In genomic region chr8:120189440-120189839, GRCm38 (mm10) we compare ENCODE assay signal across 23 mouse cellular contexts. TPM values are rescaled to one million over a fixed set of nuclear protein-coding genes. Genes with fewer than 3 reads are reported as not detected.
DNase-seq lines count a peak whose midpoint lies in the region; ATAC-seq and TF ChIP-seq lines count a peak whose summit lies in the region.
"Had no signal": no experiment of that assay in that cellular context is flagged by ENCODE, and none has a peak within 500 bp of the region (broad histone marks: within the 10 kb centered on the region; RNA-seq: fewer than 3 reads in every experiment).

No protein-coding gene starts in this region.

- no peak for ATAC-seq in kidney, embryonic 15.5 days (replicated peaks; ENCODE audit: low FRiP score)
- no peak for ATAC-seq in limb, embryonic 12.5 days (ENCODE audit: insufficient number of reproducible peaks, insufficient read depth, low FRiP score, low TSS enrichment, low read depth)
- ATAC-seq: activated CD4-positive, CD25-positive, alpha-beta regulatory T cell, adult 4 months; Patski had no signal

- peaks cover 62% of the 10 kb centered on the region for H3K4me1 ChIP-seq in kidney, embryonic 15.5 days
- H3K4me1 ChIP-seq in limb, embryonic 12.5 days (replicated peaks), result peaks cover 63% of the 10 kb centered on the region

- H3K27me3 ChIP-seq in kidney, embryonic 15.5 days, result no peaks in the 10 kb centered on the region
- no peaks in the 10 kb centered on the region for H3K27me3 ChIP-seq in limb, embryonic 12.5 days
- H3K27me3 ChIP-seq: embryonic facial prominence, embryonic 13.5 days; Patski had no signal

- no peak for DNase-seq in gastrocnemius, adult 2 months
- no peak for DNase-seq in gastrocnemius, adult 18-20 months (ENCODE audit: low spot score)
- DNase-seq in kidney, adult 9 months, result no peak
- DNase-seq in kidney, postnatal 10 days, result peak; percentile 56
- no peak for DNase-seq in layer of hippocampus, adult 8-10 months (ENCODE audit: low spot score in 2 of 2)
- DNase-seq: gastrocnemius, postnatal 14 days; heart, postnatal 36 days; lung, adult 2 months; midbrain, embryonic 14.5 days; retina, postnatal 1 day; thymus, adult 18-20 months had no signal

- H3K9me3 ChIP-seq in kidney, embryonic 15.5 days (replicated peaks), result no peaks in the 10 kb centered on the region
- no peaks in the 10 kb centered on the region for H3K9me3 ChIP-seq in limb, embryonic 12.5 days
- H3K9me3 ChIP-seq: embryonic facial prominence, embryonic 13.5 days had no signal

- no peak overlapping the region for H3K4me2 ChIP-seq in kidney, embryonic 15.5 days
- no peak overlapping the region for H3K4me2 ChIP-seq in limb, embryonic 12.5 days
- H3K4me2 ChIP-seq: embryonic facial prominence, embryonic 13.5 days; liver, embryonic 11.5 days had no signal

- intact Hi-C loops in gastrocnemius, adult 2 months (cut with DNase I), result loop anchor here (5.0 kb wide), 1 partner anchor 38 kb away; the partner anchor contains the start of gene Gse1

- H3K9ac ChIP-seq in kidney, embryonic 15.5 days, result no peak overlapping the region
- no peak overlapping the region for H3K9ac ChIP-seq in limb, embryonic 12.5 days (replicated peaks)
- H3K9ac ChIP-seq: embryonic facial prominence, embryonic 13.5 days had no signal

- H3K4me3 ChIP-seq in gastrocnemius, adult 2 months, result no peak overlapping the region
- H3K4me3 ChIP-seq in kidney, embryonic 15.5 days (replicated peaks), result no peak overlapping the region
- H3K4me3 ChIP-seq in limb, embryonic 12.5 days (replicated peaks), result no peak overlapping the region
- H3K4me3 ChIP-seq: embryonic facial prominence, embryonic 13.5 days had no signal

- TF ChIP-seq CTCF in gastrocnemius, adult 2 months (IDR thresholded peaks at IDR 0.05), result no peak

- no peaks in the 10 kb centered on the region for H3K36me3 ChIP-seq in kidney, embryonic 15.5 days
- no peaks in the 10 kb centered on the region for H3K36me3 ChIP-seq in limb, embryonic 12.5 days
- H3K36me3 ChIP-seq: embryonic facial prominence, embryonic 13.5 days had no signal

- H3K27ac ChIP-seq in gastrocnemius, adult 2 months, result peak overlapping the region; percentile 95
- 0 out of 2 replicates have a peak overlapping the region, but pooled peaks have one; percentile 23 for H3K27ac ChIP-seq in kidney, embryonic 15.5 days
- H3K27ac ChIP-seq in limb, embryonic 12.5 days, result peak overlapping the region; percentile 94; the same call in 1 of the 2 replicates
- H3K27ac ChIP-seq: embryonic facial prominence, embryonic 13.5 days; kidney, postnatal 0 days had no signal

- 67% methylated on average over 6 of the region's 6 CpGs for WGBS in kidney, embryonic 15.5 days
- 76% methylated on average over 6 of the region's 6 CpGs for WGBS in limb, embryonic 12.5 days

RNA-seq across cellular contexts. Expression of gene Fam92b, which starts 12.2 kb away (rescaled TPM):
- not detected for total RNA-seq in gastrocnemius, adult 2 months (2021)
- total RNA-seq in gastrocnemius, adult 18-20 months (2021), result not detected
- 0.13 TPM in 1 of 2 replicates, not detected in the other for polyA plus RNA-seq in kidney, embryonic 15.5 days (2015; fragmentation: Nextera tagmentation; extraction: Ambion mirVana)
- polyA plus RNA-seq in limb, embryonic 12.5 days (2016; fragmentation: Nextera tagmentation; extraction: Ambion mirVana), result not detected in 2 replicates
- 1 to 10 TPM in 1 of 4 experiments, under 1 TPM in 2, not detected in 1; 0.41 to 1.1 (median 0.43) TPM for total RNA-seq in layer of hippocampus, adult 8-10 months (2022)
- total RNA-seq: common myeloid progenitor, adult 5-6 weeks; gastrocnemius, postnatal 14 days; heart, postnatal 36 days; megakaryocyte progenitor cell, adult 5-6 weeks; neutrophil, adult 5-6 weeks had no signal
- polyA plus RNA-seq: activated CD4-positive, CD25-positive, alpha-beta regulatory T cell, adult 4 months; kidney, postnatal 0 days; small intestine, adult 2 months; urinary bladder, adult 2 months had no signal

RNA-seq across cellular contexts. Expression of gene Gse1, which starts 38.8 kb away (rescaled TPM):
- total RNA-seq in gastrocnemius, adult 2 months (2021), result 10 to 100 TPM; 26.5 to 37.3 TPM
- 10 to 100 TPM; 28.9 to 32.6 TPM for total RNA-seq in gastrocnemius, adult 18-20 months (2021)
- 8.3 and 10.0 TPM in 2 replicates for polyA plus RNA-seq in kidney, embryonic 15.5 days (2015; fragmentation: Nextera tagmentation; extraction: Ambion mirVana)
- 7.6 and 9.1 TPM in 2 replicates for polyA plus RNA-seq in limb, embryonic 12.5 days (2016; fragmentation: Nextera tagmentation; extraction: Ambion mirVana)
- total RNA-seq in layer of hippocampus, adult 8-10 months (2022), result 100 to 1,000 TPM; 114 to 136 (median 127) TPM

Comparison
In these comparisons a context has a peak if more than half of its experiments do, and no peak if none do; other contexts are left out.
1. H3K27ac ChIP-seq: peak in every context shown above with its lines; median percentile 95 in gastrocnemius, adult 2 months; 94 in limb, embryonic 12.5 days; 23 in kidney, embryonic 15.5 days.